Comparison of ENCODE assay signal across 9 mouse cellular contexts in genomic region chr7:123214365-123215075, GRCm38 (mm10). TPM values are rescaled to one million over a fixed set of nuclear protein-coding genes. Genes with fewer than 3 reads are reported as not detected.
DNase-seq lines count a peak whose midpoint lies in the region; ATAC-seq lines count a peak whose summit lies in the region.
"Had no signal": no experiment of that assay in that cellular context is flagged by ENCODE, and none has a peak within 500 bp of the region (broad histone marks: within the 10 kb centered on the region; RNA-seq: fewer than 3 reads in every experiment).

Gene Slc5a11 (plus strand): TSS chr7:123214780.

- H3K27ac ChIP-seq in forebrain, embryonic 11.5 days (ENCODE audit: low read depth, low read length): no peak within 1 kb of the TSS
- H3K27ac ChIP-seq in forebrain, embryonic 15.5 days (replicated peaks): no peak within 1 kb of the TSS
- no peak within 1 kb of the TSS; the same call in 1 of the 2 replicates for H3K27ac ChIP-seq in hindbrain, embryonic 13.5 days
- no peak within 1 kb of the TSS for H3K27ac ChIP-seq in limb, embryonic 12.5 days
- H3K27ac ChIP-seq: neural tube, embryonic 13.5 days had no signal

- no peak within 1 kb of the TSS for H3K4me3 ChIP-seq in forebrain, embryonic 11.5 days (ENCODE audit: low read depth, low read length)
- no peak within 1 kb of the TSS for H3K4me3 ChIP-seq in forebrain, embryonic 15.5 days
- H3K4me3 ChIP-seq in hindbrain, embryonic 13.5 days: no peak within 1 kb of the TSS
- no peak within 1 kb of the TSS for H3K4me3 ChIP-seq in limb, embryonic 12.5 days (replicated peaks)
- H3K4me3 ChIP-seq: neural tube, embryonic 13.5 days had no signal

- ATAC-seq in forebrain, embryonic 11.5 days (replicated peaks; ENCODE audit: low FRiP score): no peak
- ATAC-seq in forebrain, embryonic 15.5 days (replicated peaks): no peak
- 0 out of 2 replicates have a peak, but pooled peaks have one; percentile 32 for ATAC-seq in hindbrain, embryonic 13.5 days (ENCODE audit: low FRiP score)
- 0 out of 2 replicates have a peak, but pooled peaks have one; percentile 56 for ATAC-seq in limb, embryonic 12.5 days (ENCODE audit: insufficient number of reproducible peaks, insufficient read depth, low FRiP score, low TSS enrichment, low read depth)

- H3K9me3 ChIP-seq in forebrain, embryonic 11.5 days (ENCODE audit: control insufficient read depth, low read length): no peaks in the 10 kb centered on the region
- no peaks in the 10 kb centered on the region for H3K9me3 ChIP-seq in forebrain, embryonic 15.5 days
- H3K9me3 ChIP-seq in hindbrain, embryonic 13.5 days: no peaks in the 10 kb centered on the region
- H3K9me3 ChIP-seq in limb, embryonic 12.5 days: no peaks in the 10 kb centered on the region
- H3K9me3 ChIP-seq: neural tube, embryonic 13.5 days had no signal

- peak; percentile 46 for DNase-seq in forebrain, embryonic 11.5 days (ENCODE audit: low spot score)
- DNase-seq in MN1 (ENCODE audit: low spot score): peak; percentile 39
- DNase-seq in urinary bladder, adult 2 months (ENCODE audit: low spot score): no peak
- no peak for DNase-seq in frontal cortex, adult 2 months (ENCODE audit: extremely low spot score in 1 of 2, low spot score in 1 of 2)
- no peak for DNase-seq in layer of hippocampus, adult 8-10 months (ENCODE audit: low spot score in 2 of 2)

- H3K9ac ChIP-seq in forebrain, embryonic 11.5 days (ENCODE audit: low read length): no peak within 1 kb of the TSS
- H3K9ac ChIP-seq in forebrain, embryonic 15.5 days (replicated peaks): no peak within 1 kb of the TSS
- peak within 1 kb of the TSS; percentile 29; the same call in 1 of the 2 replicates for H3K9ac ChIP-seq in hindbrain, embryonic 13.5 days
- H3K9ac ChIP-seq in limb, embryonic 12.5 days (replicated peaks): 0 out of 2 replicates have a peak within 1 kb of the TSS, but pooled peaks have one; percentile 8
- H3K9ac ChIP-seq: neural tube, embryonic 13.5 days had no signal

- H3K4me2 ChIP-seq in forebrain, embryonic 11.5 days (ENCODE audit: low read depth, low read length, severe bottlenecking): no peak within 1 kb of the TSS
- H3K4me2 ChIP-seq in forebrain, embryonic 15.5 days (replicated peaks): no peak within 1 kb of the TSS
- no peak within 1 kb of the TSS for H3K4me2 ChIP-seq in hindbrain, embryonic 13.5 days
- H3K4me2 ChIP-seq in limb, embryonic 12.5 days: no peak within 1 kb of the TSS
- H3K4me2 ChIP-seq: neural tube, embryonic 13.5 days had no signal

- no peaks in the 10 kb centered on the region for H3K27me3 ChIP-seq in forebrain, embryonic 11.5 days (ENCODE audit: control insufficient read depth, insufficient read depth, low read length)
- H3K27me3 ChIP-seq in forebrain, embryonic 15.5 days: no peaks in the 10 kb centered on the region
- H3K27me3 ChIP-seq in hindbrain, embryonic 13.5 days: no peaks in the 10 kb centered on the region
- no peaks in the 10 kb centered on the region for H3K27me3 ChIP-seq in limb, embryonic 12.5 days
- H3K27me3 ChIP-seq: neural tube, embryonic 13.5 days had no signal

- WGBS in forebrain, embryonic 11.5 days: 40% methylated on average over 8 of the region's 8 CpGs
- 30% methylated on average over 8 of the region's 8 CpGs for WGBS in forebrain, embryonic 15.5 days
- 34% methylated on average over 8 of the region's 8 CpGs for WGBS in hindbrain, embryonic 13.5 days
- 32% methylated on average over 8 of the region's 8 CpGs for WGBS in limb, embryonic 12.5 days

- H3K36me3 ChIP-seq in forebrain, embryonic 11.5 days (ENCODE audit: control insufficient read depth, insufficient read depth, low read length): no peaks in the 10 kb centered on the region
- H3K36me3 ChIP-seq in forebrain, embryonic 15.5 days: no peaks in the 10 kb centered on the region
- H3K36me3 ChIP-seq in hindbrain, embryonic 13.5 days: no peaks in the 10 kb centered on the region
- H3K36me3 ChIP-seq in limb, embryonic 12.5 days: no peaks in the 10 kb centered on the region
- H3K36me3 ChIP-seq: neural tube, embryonic 13.5 days had no signal

- H3K4me1 ChIP-seq in forebrain, embryonic 11.5 days (replicated peaks; ENCODE audit: control insufficient read depth, insufficient read depth, low read length): 0 out of 2 replicates have a peak, but pooled peaks cover 6% of the 10 kb centered on the region
- H3K4me1 ChIP-seq in forebrain, embryonic 15.5 days: no peaks in the 10 kb centered on the region
- peaks cover 15% of the 10 kb centered on the region for H3K4me1 ChIP-seq in hindbrain, embryonic 13.5 days (replicated peaks)
- peaks cover 20% of the 10 kb centered on the region for H3K4me1 ChIP-seq in limb, embryonic 12.5 days (replicated peaks)

RNA-seq across cellular contexts. Expression of gene Slc5a11, which starts in this region (rescaled TPM):
- polyA plus RNA-seq in forebrain, embryonic 11.5 days (2014; fragmentation: Nextera tagmentation; extraction: Ambion mirVana): not detected in 2 replicates
- polyA plus RNA-seq in forebrain, embryonic 15.5 days (2015; fragmentation: Nextera tagmentation; extraction: Ambion mirVana): 0.11 and 0.43 TPM in 2 replicates
- polyA plus RNA-seq in hindbrain, embryonic 13.5 days (2015; fragmentation: Nextera tagmentation; extraction: Ambion mirVana): 0.18 and 0.70 TPM in 2 replicates
- 0.51 TPM in 1 of 2 replicates, not detected in the other for polyA plus RNA-seq in limb, embryonic 12.5 days (2016; fragmentation: Nextera tagmentation; extraction: Ambion mirVana)
- polyA plus RNA-seq in urinary bladder, adult 2 months (2012; rRNA removed): 0.39 and 0.41 TPM in 2 replicates
- polyA plus RNA-seq in frontal cortex, adult 2 months (2012; rRNA removed): 1.4 and 2.8 TPM in 2 replicates
- total RNA-seq in layer of hippocampus, adult 8-10 months (2022): 1 to 10 TPM in 3 of 4 experiments, under 1 TPM in 1; 0.62 to 3.3 (median 1.3) TPM
- polyA plus RNA-seq: neural tube, embryonic 13.5 days had no signal

Comparison
In these comparisons a context has a peak if more than half of its experiments do, and no peak if none do; other contexts are left out.
1. Peak in DNase-seq in forebrain, embryonic 11.5 days; RNA of the gene not detected or under 1 TPM.
2. Peak in ATAC-seq and H3K9ac ChIP-seq in hindbrain, embryonic 13.5 days; RNA of the gene not detected or under 1 TPM.
3. Peak in ATAC-seq and H3K9ac ChIP-seq in limb, embryonic 12.5 days; RNA of the gene not detected or under 1 TPM.